Mouse (Mus musculus) lung, postnatal 0 days (tissue): ENCODE measurements around the gene Gm10097.

Experiments
- CTCF ChIP-seq: IDR thresholded peaks from 2 replicates; pipeline ENCODE4 v1.5.1; 2016; ENCODE audit warnings: antibody characterized with exemption, mild to moderate bottlenecking
- EP300 ChIP-seq: IDR thresholded peaks from 2 replicates; pipeline ENCODE4 v1.6.1; 2016; ENCODE audit warnings: antibody characterized with exemption, mild to moderate bottlenecking, control low read depth

DNA sequence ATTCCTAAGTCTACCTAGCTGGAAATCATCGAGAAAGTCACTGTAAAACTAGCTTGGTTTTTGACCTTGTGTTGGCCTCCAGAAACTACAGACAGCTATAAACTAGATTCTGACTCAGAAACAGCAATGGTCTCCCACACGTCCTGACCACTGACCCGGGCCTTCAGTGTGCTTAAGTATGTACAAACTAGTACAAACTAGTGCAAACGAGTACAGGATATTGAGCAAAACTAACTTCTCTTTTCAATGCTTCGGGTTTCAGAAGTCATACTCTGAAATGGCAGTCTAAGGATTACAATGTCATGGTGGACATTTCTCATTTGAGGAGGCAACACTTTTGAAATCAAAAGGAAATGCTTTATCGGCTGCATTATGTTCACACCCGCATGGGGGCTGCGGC is 24.5 kb upstream of the Gm10097 start:
- TF ChIP-seq EP300 (no peak), CTCF (no peak)
